Comparison of ENCODE assay signal across 25 mouse cellular contexts in the genomic region with DNA sequence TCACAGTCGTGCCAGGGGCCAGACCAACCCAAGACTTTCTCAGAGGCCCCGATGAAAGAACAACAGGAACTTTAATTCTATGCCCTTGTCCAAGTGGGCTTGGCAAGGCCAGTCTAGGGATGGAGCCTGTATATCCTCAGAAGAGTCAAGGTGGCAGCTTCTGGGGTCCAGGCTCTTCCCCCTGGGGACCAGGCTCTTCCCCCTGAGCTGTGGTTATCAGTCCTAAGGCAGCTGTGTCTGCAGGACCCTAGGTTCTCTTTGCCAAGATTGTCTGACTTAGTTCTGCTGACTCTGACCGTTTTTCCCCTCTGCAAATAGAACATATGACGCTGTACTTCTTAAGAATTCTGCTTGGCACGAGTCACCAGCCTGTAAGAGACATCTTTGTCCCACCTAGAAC.
"Had no signal": no experiment of that assay in that cellular context is flagged by ENCODE, and none has a peak within 500 bp of the region (broad histone marks: within the 10 kb centered on the region; RNA-seq: fewer than 3 reads in every experiment).

No protein-coding gene starts in this region.

- H3K4me2 ChIP-seq: heart, embryonic 13.5 days; heart, embryonic 15.5 days; hindbrain, embryonic 12.5 days; hindbrain, embryonic 14.5 days; intestine, embryonic 15.5 days; limb, embryonic 12.5 days; liver, embryonic 11.5 days; liver, embryonic 13.5 days; liver, embryonic 15.5 days had no signal

- H3K27ac ChIP-seq: heart, embryonic 10.5 days; heart, embryonic 13.5 days; heart, embryonic 15.5 days; hindbrain, embryonic 10.5 days; hindbrain, embryonic 12.5 days; hindbrain, embryonic 14.5 days; intestine, embryonic 15.5 days; layer of hippocampus, adult 2 months; left cerebral cortex, adult 2 months; limb, embryonic 10.5 days; limb, embryonic 12.5 days; liver, embryonic 13.5 days; liver, embryonic 15.5 days had no signal

- H3K4me1 ChIP-seq: hindbrain, embryonic 10.5 days; hindbrain, embryonic 12.5 days; intestine, embryonic 15.5 days; liver, embryonic 13.5 days had no signal

- H3K4me3 ChIP-seq: heart, embryonic 10.5 days; heart, embryonic 13.5 days; heart, embryonic 15.5 days; hindbrain, embryonic 10.5 days; hindbrain, embryonic 12.5 days; intestine, embryonic 15.5 days; layer of hippocampus, adult 2 months; left cerebral cortex, adult 2 months; limb, embryonic 10.5 days; limb, embryonic 12.5 days; liver, embryonic 13.5 days; liver, embryonic 15.5 days had no signal

- DNase-seq: gastrocnemius, postnatal 14 days; heart, postnatal 14 days; heart, postnatal 36 days; kidney, adult 18-20 months; kidney, adult 8-10 months; kidney, postnatal 10 days; kidney, postnatal 25 days; kidney, postnatal 4 days; liver, embryonic 13.5 days had no signal

- ATAC-seq: hindbrain, embryonic 16.5 days; inflammation-experienced regulatory T-cells, adult 6 months; intestine, embryonic 15.5 days; intestine, postnatal 0 days had no signal

- H3K9me3 ChIP-seq: heart, embryonic 10.5 days; heart, embryonic 13.5 days; heart, embryonic 15.5 days; hindbrain, embryonic 10.5 days; hindbrain, embryonic 12.5 days; intestine, embryonic 15.5 days; limb, embryonic 10.5 days; liver, embryonic 13.5 days; liver, embryonic 15.5 days had no signal

- H3K36me3 ChIP-seq: heart, embryonic 10.5 days; heart, embryonic 13.5 days; heart, embryonic 15.5 days; hindbrain, embryonic 10.5 days; hindbrain, embryonic 12.5 days; intestine, embryonic 15.5 days; limb, embryonic 10.5 days; limb, embryonic 12.5 days; liver, embryonic 13.5 days; liver, embryonic 15.5 days had no signal

- H3K9ac ChIP-seq: heart, embryonic 13.5 days; heart, embryonic 15.5 days; hindbrain, embryonic 12.5 days; hindbrain, embryonic 14.5 days; intestine, embryonic 15.5 days; limb, embryonic 12.5 days; liver, embryonic 13.5 days; liver, embryonic 15.5 days had no signal

- H3K27me3 ChIP-seq: heart, embryonic 13.5 days; heart, embryonic 15.5 days; hindbrain, embryonic 12.5 days; intestine, embryonic 15.5 days; limb, embryonic 12.5 days; liver, embryonic 13.5 days had no signal
